Mouse (Mus musculus): ENCODE data around the gene Tcn2. TPM values are rescaled to one million over a fixed set of nuclear protein-coding genes. Genes with fewer than 3 reads are reported as not detected.
A peak's percentile ranks its signal among the peaks of the same experiment; 100 is the strongest.

The Tcn2 gene
- total RNA-seq, 1 experiment from 2014 or later = 43.7 TPM

GRCm38 (mm10) chr11:3904673-3905072 lies 27.3 kb downstream of the Tcn2 start:
- ATAC-seq (replicated peaks; ENCODE audit: insufficient number of reproducible peaks, low FRiP score, low TSS enrichment, poor library complexity, severe bottlenecking) = no peak

DNA sequence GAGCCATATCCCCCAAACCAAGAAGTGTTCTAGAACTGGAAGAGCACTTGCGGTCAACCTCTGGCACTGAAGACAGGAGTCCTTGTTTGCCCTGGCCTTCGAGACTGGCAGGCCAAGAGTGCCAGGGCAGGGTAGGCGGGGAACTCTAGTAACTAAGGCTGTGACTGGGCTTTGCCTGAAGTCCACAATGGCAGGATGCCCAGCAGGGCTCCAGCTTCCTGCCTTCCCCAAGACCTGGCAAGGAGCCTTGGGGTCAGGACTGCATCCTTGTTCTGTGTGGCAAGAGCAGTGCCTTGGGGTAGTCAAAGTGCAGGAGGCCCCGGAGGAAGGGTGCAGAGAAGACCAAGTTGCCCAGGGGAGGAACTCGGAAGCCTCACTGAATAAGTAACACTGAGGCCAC lies 28.9 kb downstream of the Tcn2 start:
- ATAC-seq (replicated peaks; ENCODE audit: insufficient number of reproducible peaks, low FRiP score, low TSS enrichment, poor library complexity, severe bottlenecking) = no peak

- ATAC-seq (replicated peaks; ENCODE audit: insufficient number of reproducible peaks, low FRiP score, low TSS enrichment, poor library complexity, severe bottlenecking) = no peak
Observed at GRCm38 (mm10) chr11:3902516-3902915, 29.4 kb downstream of the Tcn2 start.

GRCm38 (mm10) chr11:3900296-3900695 lies 31.7 kb downstream of the Tcn2 start:
- ATAC-seq (replicated peaks; ENCODE audit: insufficient number of reproducible peaks, low FRiP score, low TSS enrichment, poor library complexity, severe bottlenecking) = no peak

DNA sequence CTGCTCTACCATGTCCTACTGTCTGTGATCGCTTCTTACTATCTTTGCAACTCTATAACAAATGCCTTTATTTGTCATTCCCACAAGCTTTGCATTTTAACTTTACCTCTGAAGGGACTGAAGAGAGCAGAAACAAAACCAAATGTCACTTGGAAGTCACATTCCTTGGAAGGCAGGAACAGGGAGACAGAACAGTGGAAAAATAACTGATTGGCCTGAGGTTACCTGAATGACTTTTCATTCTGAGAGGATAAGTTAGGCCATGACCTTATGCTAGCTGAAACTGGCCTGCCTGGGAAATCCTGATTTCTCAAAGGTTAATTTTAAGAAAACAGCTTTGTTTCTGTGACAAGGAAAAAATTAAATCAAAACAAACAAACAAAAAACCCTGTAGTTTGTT lies 36.0 kb downstream of the Tcn2 start:
- ATAC-seq (replicated peaks; ENCODE audit: insufficient number of reproducible peaks, low FRiP score, low TSS enrichment, poor library complexity, severe bottlenecking) = no peak

DNA sequence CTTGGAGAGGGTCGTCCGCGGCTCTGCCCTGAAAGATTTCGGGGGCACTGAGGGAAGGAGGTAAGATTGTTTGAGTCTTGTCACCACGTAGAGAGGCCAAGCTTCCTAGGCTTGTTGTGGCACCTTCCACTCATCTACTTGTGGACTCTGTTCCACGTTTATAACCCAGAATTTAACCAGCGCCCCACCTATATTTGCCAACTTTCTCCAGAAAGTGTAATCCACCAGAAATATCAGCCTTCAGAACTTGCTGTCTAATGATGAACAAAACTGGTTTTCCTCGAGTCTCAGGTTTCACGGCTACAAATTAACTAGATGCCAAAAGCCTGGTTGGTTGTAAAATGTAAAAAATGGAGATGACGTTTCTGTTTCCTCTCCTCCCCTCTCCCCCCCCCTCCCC lies 36.5 kb downstream of the Tcn2 start:
- no peak for ATAC-seq (replicated peaks; ENCODE audit: insufficient number of reproducible peaks, low FRiP score, low TSS enrichment, poor library complexity, severe bottlenecking)

- ATAC-seq (replicated peaks; ENCODE audit: insufficient number of reproducible peaks, low FRiP score, low TSS enrichment, poor library complexity, severe bottlenecking) = peak; percentile 98
Observed at GRCm38 (mm10) chr11:3894406-3895281, 37.3 kb downstream of the Tcn2 start, which contains the start of the genes 4921536K21Rik and Dusp18. Gene 4921536K21Rik (minus strand): TSS chr11:3895098. Gene Dusp18 (plus strand): TSS chr11:3895240.

DNA sequence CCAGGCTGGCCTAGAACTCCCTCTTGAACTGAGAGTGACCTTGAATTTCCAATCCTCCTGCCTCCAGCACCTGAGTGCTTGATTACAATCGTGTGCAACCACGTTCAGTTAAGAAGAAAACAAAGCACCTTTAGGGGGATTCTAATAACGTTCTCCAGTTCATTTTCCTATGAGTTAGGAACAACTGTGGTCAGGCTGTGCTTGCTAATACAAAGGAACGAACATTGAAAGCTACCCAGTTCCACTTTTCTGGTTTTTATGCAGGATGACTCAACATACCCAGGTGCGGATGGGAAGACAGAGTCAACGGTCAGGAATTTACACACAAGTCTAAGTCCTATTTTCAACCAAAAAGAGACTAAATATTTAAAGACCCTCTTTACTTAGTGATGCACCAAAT lies 38.0 kb downstream of the Tcn2 start:
- ATAC-seq (replicated peaks; ENCODE audit: insufficient number of reproducible peaks, low FRiP score, low TSS enrichment, poor library complexity, severe bottlenecking) = no peak

- no peak for ATAC-seq (replicated peaks; ENCODE audit: insufficient number of reproducible peaks, low FRiP score, low TSS enrichment, poor library complexity, severe bottlenecking)
Observed at GRCm38 (mm10) chr11:3887331-3887730, 44.6 kb downstream of the Tcn2 start.

DNA sequence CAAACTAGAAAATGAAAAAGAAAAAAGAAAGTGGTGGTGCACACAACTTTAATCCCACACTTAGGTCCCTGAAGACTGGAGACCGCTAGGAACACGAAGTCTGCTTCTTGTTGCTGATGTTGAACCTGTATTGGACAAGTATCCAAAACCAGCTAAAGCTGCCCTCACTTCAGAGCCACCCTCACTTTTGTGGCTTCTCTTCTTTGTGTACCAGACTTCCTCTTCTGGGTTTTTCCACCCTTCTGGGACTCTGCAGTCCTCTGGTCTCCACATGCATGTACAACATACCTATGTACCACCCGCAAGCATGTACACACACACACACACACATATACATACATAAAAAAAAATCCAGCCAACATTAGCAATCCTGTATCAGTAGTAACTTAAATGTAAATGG lies 48.2 kb downstream of the Tcn2 start:
- no peak for ATAC-seq (replicated peaks; ENCODE audit: insufficient number of reproducible peaks, low FRiP score, low TSS enrichment, poor library complexity, severe bottlenecking)

DNA sequence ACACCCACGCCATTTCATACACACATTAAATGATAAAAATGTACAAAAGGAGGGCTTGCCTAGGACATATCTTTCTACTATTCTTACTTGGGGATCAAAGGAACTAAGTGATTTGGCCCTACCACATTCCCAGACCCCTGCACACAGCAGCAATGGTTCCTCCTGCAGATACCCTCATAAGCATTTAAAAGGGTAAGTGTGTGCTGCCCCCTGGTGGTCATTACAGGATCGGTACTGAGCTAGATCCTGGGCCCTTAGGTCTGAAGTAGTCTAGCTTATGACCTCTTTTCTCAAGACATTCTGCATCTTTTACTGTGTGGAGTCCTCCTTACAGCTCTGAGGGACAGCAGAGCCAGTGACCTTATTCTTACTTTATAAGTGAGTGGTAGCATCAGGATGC lies 52.1 kb downstream of the Tcn2 start:
- peak; percentile 59 for ATAC-seq (replicated peaks; ENCODE audit: insufficient number of reproducible peaks, low FRiP score, low TSS enrichment, poor library complexity, severe bottlenecking)

DNA sequence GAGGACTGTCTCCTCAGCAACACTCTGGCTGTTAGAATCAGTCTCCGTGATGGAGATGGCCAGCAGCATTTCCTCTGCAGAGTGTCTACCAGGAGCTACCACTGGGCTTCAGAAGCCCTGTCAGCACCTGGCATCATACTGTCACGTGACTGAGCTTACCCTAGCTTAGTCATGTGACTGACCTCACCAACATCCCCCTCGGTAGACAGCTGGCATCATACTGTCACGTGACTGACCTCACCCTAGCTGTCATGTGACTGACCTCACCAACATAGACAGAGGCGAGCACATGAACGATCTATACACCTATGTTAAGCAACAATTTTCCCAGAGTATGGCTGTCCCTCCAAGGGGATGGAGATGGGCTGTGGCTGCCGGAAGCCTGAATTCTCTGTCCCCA lies 53.3 kb downstream of the Tcn2 start:
- 0 out of 2 replicates have a peak, but pooled peaks have one; percentile 17 for ATAC-seq (replicated peaks; ENCODE audit: insufficient number of reproducible peaks, low FRiP score, low TSS enrichment, poor library complexity, severe bottlenecking)

- ATAC-seq (replicated peaks; ENCODE audit: insufficient number of reproducible peaks, low FRiP score, low TSS enrichment, poor library complexity, severe bottlenecking) = no peak
Observed at GRCm38 (mm10) chr11:3876419-3876818, 55.5 kb downstream of the Tcn2 start.

Other genes with a start within 250 kb of the Tcn2 start
- not detected in 3 replicates for gene Osbp2, start 68.3 kb downstream of the Tcn2 start, total RNA-seq (2017)
- not detected in 3 replicates for gene 4921536K21Rik, start 37.1 kb downstream of the Tcn2 start, total RNA-seq (2017)
- 0.29 to 1.8 TPM (median 0.57 TPM) in 3 replicates for gene Dusp18, start 36.9 kb downstream of the Tcn2 start, total RNA-seq (2017)
- gene Slc35e4, start 17.5 kb downstream of the Tcn2 start, total RNA-seq (2017) = 7.2 to 8.1 TPM (median 7.8 TPM) in 3 replicates
- 66.0 to 68.7 TPM (median 66.2 TPM) in 3 replicates for gene Pes1, start 31.8 kb upstream of the Tcn2 start, total RNA-seq (2017)
- not detected in 3 replicates for gene 4930556J24Rik, start 44.6 kb upstream of the Tcn2 start, total RNA-seq (2017)
- 0.48 TPM in 1 of 3 replicates, not detected in the others for gene Gal3st1, start 51.5 kb upstream of the Tcn2 start, total RNA-seq (2017)
- gene Sec14l4, start 99.3 kb upstream of the Tcn2 start, total RNA-seq (2017) = not detected in 3 replicates
- gene Sec14l3, start 132.7 kb upstream of the Tcn2 start, total RNA-seq (2017) = not detected in 3 replicates
- 1.4 TPM in 1 of 3 replicates, not detected in the others for gene Mtfp1, start 163.3 kb upstream of the Tcn2 start, total RNA-seq (2017)
- gene Sec14l2, start 191.3 kb upstream of the Tcn2 start, total RNA-seq (2017) = 1.6 TPM in 1 of 3 replicates, not detected in the others
- 24.5 to 32.4 TPM (median 30.3 TPM) in 3 replicates for gene Rnf215, start 203.0 kb upstream of the Tcn2 start, total RNA-seq (2017)
- gene Ccdc157, start 228.1 kb upstream of the Tcn2 start, total RNA-seq (2017) = 1.3 to 9.2 TPM (median 1.4 TPM) in 3 replicates
- gene Sf3a1, start 228.2 kb upstream of the Tcn2 start, total RNA-seq (2017) = 14.2 to 26.6 TPM (median 15.3 TPM) in 3 replicates